Mouse (Mus musculus) R1 (cell line): ENCODE data around the gene Pabpn1l.

Source experiments
- DNase-seq: peaks from one replicate; pipeline ENCODE4 v3.0.0-alpha.2; 2018; ENCODE audit warnings: low read depth, low spot score

The Pabpn1l gene

DNA sequence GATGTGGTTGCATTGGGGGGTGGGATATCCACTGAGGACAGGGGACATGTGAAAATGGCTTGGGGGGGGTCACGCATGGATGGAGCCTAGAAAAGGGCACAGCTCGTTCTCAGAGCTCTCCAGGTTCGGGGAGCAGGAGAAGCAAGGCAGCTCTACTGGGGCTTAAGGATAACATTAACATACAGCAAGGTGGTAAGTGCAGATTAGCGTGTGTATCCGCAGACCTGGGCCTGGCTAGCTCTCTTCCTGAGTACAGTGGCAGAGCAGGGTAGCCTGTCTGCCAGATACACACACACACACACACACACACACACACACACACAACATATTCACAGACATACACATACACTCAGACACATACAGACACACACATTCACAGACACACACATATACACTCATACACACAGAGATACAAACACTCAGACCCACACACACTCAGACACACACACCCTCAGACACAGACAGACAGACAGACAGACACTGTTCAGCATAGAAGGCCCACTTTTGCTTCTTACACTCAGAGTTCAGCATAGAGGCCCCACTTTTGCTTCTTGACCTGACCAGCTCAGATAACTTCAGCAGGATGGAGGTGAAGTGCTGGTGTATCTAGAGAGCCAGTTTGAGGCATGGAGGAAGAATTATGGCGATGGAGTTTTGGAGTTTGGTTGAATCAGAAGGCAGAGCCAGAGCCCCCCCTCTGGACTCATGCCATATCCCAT, 3.7 kb downstream of the Pabpn1l start:
- no peak for DNase-seq

DNA sequence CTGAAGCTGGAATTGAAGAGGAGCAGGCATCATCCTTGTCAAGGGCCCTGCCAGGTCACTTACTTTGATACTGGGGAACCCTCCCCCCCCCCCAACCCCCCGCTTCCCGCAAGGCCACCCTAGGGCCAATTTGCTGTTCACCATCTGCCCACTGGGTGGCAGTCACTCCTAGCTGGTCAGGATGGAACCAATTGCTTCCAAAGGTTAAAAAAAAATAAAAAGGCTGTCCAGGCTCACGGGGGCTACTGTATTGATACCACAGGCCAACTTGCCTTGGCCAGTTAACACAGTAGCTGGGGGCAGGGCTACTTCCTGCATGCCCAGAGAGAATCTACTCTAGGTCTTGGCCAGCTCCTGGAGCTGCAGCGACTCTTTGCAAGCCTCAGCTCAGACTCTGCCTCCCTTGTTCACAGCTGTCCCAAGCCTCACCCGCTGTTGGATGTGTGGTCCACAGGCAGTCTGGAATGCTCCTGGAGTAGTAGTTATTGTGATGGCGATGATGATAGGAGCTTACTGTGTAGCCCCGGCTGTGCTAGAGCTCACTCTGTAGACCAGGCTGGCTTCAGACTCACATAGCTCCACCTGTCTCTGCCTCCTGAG, 4.5 kb downstream of the Pabpn1l start:
- DNase-seq, result peak; percentile 50

GRCm38 (mm10) chr8:122616181-122616905, 6.2 kb downstream of the Pabpn1l start:
- DNase-seq, result no peak

- DNase-seq, result peak; percentile 97
Measured at GRCm38 (mm10) chr8:122611295-122612133, 11.0 kb downstream of the Pabpn1l start, which contains the start of the genes Galns and Trappc2l. Galns (minus strand) TSS chr8:122611463. Trappc2l (plus strand) TSS chr8:122611640.

DNA sequence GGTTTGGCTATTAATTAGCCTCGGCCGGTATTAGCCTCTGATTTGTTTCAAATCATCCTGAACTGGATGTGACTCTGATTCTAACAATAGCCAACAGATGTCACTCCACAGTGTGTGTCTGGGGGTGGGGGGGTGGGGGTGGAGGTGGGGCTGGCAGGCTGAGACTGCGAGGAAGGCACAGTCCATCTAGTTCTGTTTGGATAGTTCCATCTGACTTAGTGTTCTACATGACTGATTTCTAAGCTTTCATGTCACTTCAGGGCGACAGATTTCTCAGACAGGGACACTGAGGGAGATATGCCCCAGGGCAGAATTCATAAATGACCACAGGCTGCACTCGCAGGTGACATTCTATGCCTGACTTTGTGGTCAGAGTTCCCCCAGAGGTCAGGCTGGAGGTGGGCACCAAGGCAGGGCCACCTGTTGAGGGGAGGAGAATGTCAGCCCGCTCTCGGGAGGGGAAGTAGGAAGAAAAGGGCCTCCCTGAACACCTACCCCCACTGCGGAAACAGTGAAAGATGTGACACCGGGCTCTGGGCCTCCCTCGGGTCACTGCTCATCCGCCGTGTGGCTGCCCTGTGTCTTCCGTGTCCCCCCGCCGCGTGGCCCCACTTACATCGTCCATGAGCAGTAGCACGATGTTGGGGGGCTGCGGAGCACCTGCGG, 11.8 kb downstream of the Pabpn1l start:
- DNase-seq, result no peak

GRCm38 (mm10) chr8:122610209-122610608, 12.3 kb downstream of the Pabpn1l start:
- no peak for DNase-seq

DNA sequence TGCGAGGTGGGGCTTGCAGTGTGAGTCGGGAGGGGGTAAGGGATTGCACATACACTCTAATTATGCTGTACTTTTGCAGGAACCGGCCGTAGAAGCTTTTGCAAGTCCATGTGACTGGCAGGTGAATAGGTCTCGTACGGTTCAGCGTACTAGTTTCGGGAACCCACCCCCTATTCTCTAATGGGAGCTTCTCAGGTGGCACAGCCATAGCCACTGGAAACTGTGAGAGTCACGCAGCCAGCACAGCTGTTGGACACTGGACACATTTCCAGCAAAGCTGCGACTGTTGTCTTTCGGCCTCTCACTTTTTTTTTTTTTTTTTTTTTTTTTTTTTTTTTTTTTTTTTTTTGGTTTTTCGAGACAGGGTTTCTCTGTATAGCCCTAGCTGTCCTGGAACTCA, 15.7 kb downstream of the Pabpn1l start:
- no peak for DNase-seq

DNA sequence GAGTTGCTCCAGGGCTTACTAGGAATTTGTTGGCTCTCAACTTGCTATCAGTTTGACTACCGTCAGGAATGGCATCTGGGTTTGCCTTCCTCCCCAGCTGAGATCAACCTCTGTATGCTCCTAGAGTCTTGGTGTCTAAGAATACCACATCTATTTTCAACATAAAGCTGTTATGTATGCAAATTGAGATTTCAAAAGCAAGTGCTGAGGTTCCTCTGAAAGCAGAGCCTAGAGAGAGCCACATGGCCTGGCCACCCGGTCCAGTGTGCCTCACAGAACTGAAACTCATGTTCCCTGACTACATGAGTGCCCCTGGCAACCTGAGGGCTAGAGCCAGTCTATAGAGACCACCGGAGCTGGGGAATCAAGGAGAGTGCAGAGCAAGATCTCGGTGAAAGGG, 17.2 kb downstream of the Pabpn1l start:
- DNase-seq, result no peak

GRCm38 (mm10) chr8:122604640-122605039, 17.9 kb downstream of the Pabpn1l start:
- no peak for DNase-seq

- DNase-seq, result no peak
Measured at GRCm38 (mm10) chr8:122600666-122601065, 21.9 kb downstream of the Pabpn1l start.

- DNase-seq, result no peak
Measured at GRCm38 (mm10) chr8:122596031-122596430, 26.5 kb downstream of the Pabpn1l start.

DNA sequence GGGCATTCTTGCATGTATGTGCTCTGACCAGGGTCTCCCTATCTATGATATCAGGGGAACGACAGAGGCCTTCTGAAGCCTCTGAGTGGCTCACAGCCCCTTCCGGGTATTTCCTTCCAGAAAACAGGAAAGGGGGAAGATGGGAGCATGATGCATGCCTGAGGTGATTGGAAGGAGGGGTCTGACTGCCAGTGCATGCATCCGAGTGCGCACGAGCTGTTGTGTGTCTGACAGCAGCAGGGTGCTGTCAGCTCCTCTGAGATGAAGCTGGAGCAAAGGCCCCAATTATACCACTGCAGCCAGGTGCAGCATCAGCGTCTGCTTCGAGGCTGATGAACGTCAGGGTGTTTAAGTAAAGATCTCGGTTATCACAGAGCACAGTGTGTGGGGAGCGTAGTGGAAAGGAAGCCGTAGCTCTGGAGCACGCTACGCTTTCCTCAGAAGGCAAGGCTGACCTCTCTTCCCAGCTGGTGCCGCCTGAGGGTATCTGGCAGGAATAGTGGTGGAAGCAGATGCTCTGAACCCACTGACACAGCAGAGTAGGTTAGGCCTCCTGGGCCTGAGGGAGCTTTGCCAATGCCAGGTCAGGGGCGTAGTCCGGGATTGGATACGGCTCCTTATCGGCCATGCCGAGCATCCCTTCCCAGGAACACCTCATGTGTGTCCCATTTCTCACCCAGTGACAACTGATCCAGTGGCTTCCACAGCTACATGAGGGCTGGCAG, 28.6 kb downstream of the Pabpn1l start:
- no peak for DNase-seq

- no peak for DNase-seq
Measured at GRCm38 (mm10) chr8:122593240-122593639, 29.3 kb downstream of the Pabpn1l start.

DNA sequence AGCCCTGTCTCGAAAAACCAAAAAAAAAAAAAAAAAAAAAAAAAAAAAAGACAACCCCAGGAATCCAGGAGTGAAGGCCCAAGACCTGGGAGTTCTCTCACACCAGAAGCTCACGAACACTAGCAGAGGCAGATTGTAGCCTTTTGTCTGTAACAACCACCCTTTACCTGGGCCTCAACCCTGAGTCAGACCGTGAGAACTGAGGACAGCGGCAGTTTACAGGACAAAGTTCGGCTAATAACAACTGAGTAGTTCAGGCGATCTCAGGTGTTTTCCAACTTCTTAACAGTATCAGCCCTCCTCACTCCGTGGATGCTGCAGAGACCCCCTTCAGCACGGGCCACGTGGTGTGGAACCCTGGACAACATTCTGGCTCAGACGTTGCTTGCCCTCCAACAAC, 35.8 kb downstream of the Pabpn1l start:
- no peak for DNase-seq

- DNase-seq, result no peak
Measured at GRCm38 (mm10) chr8:122586171-122586570, 36.4 kb downstream of the Pabpn1l start.

DNA sequence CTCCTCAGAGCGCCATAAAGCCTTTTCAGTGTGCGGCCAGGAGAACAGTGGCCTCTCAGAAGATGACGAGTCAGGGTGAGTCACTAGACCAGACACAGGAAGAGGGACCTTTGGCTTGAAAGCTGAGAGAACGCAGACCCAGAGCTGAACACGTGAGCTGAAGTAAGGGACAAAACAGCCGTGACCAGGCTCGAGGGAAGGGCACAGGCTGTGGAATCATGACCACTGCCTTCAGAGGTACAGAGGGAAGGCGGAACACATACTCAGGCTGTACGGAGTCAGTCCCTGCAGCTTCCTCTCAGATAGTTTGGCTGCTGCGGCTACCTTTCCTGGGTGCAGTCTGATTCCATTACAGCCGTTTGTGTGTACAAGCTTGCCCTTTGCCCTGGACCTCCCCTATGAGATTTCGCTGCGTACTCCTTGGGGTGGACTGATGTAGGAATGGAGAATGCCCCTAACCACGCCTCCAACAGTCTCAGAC, 37.1 kb downstream of the Pabpn1l start:
- DNase-seq, result no peak

- no peak for DNase-seq
Measured at GRCm38 (mm10) chr8:122584981-122585380, 37.6 kb downstream of the Pabpn1l start.

DNA sequence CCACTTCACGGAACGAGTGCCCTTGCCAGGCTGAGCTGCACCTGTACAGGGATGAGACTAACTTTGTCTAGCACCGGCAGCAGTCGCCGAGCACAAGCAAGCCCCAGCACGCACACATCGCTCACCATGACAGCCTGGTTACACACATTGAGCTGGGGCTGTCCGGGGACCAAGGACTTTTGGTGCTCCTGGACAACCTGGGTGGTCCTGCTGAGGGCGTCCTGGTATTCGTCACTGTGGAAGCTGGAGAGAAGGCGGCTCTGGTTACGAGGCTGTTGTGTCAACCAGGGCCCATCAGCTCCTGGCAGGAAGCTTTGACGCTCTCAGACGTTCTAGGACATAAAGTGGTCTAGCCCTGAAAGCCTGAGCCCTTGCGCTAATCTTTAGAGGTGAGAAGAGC, 41.6 kb downstream of the Pabpn1l start:
- no peak for DNase-seq

DNA sequence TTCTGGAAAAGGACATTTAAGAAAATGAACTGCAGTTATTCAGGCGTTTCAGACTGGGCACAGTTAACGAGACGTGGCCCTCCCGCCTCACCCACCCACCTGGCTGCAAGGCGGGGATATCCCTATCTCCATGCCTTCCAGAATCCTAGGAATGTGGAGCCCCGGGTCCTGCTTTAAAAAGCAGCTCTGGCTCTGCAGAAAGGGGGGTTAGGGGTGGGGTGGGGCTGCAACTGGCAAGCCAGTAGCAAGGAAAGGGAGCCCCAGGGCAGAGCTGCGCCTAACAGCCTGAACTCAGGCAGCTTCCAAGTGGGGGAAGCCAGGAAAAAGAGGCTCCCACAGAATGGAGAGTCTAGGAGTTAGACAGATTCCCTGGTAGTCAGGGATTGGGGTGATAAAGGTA, 43.3 kb downstream of the Pabpn1l start:
- DNase-seq, result peak; percentile 64

- no peak for DNase-seq
Measured at GRCm38 (mm10) chr8:122577116-122577515, 45.4 kb downstream of the Pabpn1l start.
